Mouse (Mus musculus): Measurements from ENCODE around the gene Casq1.

The Casq1 gene

GRCm38 (mm10) chr1:172183056-172183455 is 36.6 kb downstream of the Casq1 start:
- no peak for DNase-seq (ENCODE audit: low spot score in 2 of 2)

GRCm38 (mm10) chr1:172181777-172182176 is 37.9 kb downstream of the Casq1 start:
- DNase-seq (ENCODE audit: low spot score in 2 of 2): no peak

- no peak for DNase-seq (ENCODE audit: low spot score in 2 of 2)
Measured at GRCm38 (mm10) chr1:172180881-172181280, 38.8 kb downstream of the Casq1 start.

GRCm38 (mm10) chr1:172179102-172179501 is 40.6 kb downstream of the Casq1 start:
- DNase-seq (ENCODE audit: low spot score in 2 of 2): no peak

- DNase-seq (ENCODE audit: low spot score in 2 of 2): no peak
Measured at GRCm38 (mm10) chr1:172177791-172178190, 41.9 kb downstream of the Casq1 start.

- no peak for DNase-seq (ENCODE audit: low spot score in 2 of 2)
Measured at GRCm38 (mm10) chr1:172173181-172173580, 46.5 kb downstream of the Casq1 start.

GRCm38 (mm10) chr1:172172381-172172780 is 47.3 kb downstream of the Casq1 start:
- no peak for DNase-seq (ENCODE audit: low spot score in 2 of 2)

GRCm38 (mm10) chr1:172169809-172170208 is 49.9 kb downstream of the Casq1 start:
- no peak for DNase-seq (ENCODE audit: low spot score in 2 of 2)

- no peak for DNase-seq (ENCODE audit: low spot score in 2 of 2)
Measured at GRCm38 (mm10) chr1:172167911-172168310, 51.8 kb downstream of the Casq1 start.

- no peak for DNase-seq (ENCODE audit: low spot score in 2 of 2)
Measured at GRCm38 (mm10) chr1:172162959-172163358, 56.7 kb downstream of the Casq1 start.

- DNase-seq (ENCODE audit: low spot score in 2 of 2): no peak
Measured at GRCm38 (mm10) chr1:172162009-172162408, 57.7 kb downstream of the Casq1 start.

- no peak for DNase-seq (ENCODE audit: low spot score in 2 of 2)
Measured at GRCm38 (mm10) chr1:172160508-172160907, 59.2 kb downstream of the Casq1 start.

- DNase-seq (ENCODE audit: low spot score in 2 of 2): no peak
Measured at GRCm38 (mm10) chr1:172159970-172160369, 59.7 kb downstream of the Casq1 start.
